Mouse (Mus musculus): ENCODE results near the gene Setd1a.

Setd1a gene

DNA sequence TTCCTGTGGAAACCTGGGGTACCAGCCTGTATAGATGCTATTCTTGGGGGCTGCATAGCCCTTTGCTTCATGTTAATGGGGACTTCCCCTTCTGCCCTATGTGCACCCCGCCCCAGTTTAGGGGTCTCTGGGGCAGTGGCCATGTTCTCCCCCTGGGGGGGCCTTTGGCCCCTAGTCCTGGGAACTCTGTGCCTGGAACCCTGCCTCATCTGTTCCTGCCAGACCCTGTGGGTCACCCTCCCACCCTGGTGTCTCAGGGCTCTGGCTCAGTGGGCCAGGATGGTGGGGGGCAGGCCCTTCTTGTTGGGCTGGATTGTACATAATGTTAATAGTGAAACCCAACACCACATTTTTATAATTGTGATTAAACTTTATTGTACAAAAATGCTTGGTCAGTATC, 23.3 kb downstream of the Setd1a start:
- DNase-seq (ENCODE audit: low read depth, low spot score) = no peak

- peak; percentile 92 for DNase-seq (ENCODE audit: low read depth, low spot score)
Observed at GRCm38 (mm10) chr7:127800435-127801009, 24.1 kb downstream of the Setd1a start, which contains the start of gene Hsd3b7. Gene Hsd3b7 (plus strand): TSS chr7:127800604.

DNA sequence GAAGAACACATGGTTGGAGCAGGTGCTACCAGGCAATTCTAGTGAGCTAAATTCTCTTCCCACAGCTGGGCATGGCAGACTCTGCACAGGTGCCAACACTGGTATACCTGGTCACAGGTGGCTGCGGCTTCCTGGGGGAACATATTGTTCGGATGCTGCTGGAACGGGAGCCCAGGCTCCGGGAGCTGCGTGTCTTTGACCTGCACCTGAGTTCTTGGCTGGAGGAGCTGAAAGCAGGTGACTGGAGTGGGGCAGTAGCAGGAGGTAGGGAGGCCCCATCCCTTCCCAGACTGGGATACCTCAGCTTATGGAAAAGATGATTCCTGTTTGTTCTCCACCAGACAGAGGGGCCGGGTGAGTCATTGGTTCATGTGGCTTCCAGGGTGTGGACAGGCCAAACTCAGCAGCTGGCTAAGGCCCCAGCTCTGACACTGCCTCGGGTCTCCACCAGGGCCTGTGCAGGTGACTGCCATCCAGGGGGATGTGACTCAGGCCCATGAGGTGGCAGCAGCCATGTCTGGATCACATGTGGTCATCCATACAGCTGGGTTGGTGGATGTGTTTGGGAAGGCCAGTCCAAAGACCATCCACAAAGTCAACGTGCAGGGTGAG, 24.6 kb downstream of the Setd1a start:
- DNase-seq (ENCODE audit: low read depth, low spot score) = no peak

DNA sequence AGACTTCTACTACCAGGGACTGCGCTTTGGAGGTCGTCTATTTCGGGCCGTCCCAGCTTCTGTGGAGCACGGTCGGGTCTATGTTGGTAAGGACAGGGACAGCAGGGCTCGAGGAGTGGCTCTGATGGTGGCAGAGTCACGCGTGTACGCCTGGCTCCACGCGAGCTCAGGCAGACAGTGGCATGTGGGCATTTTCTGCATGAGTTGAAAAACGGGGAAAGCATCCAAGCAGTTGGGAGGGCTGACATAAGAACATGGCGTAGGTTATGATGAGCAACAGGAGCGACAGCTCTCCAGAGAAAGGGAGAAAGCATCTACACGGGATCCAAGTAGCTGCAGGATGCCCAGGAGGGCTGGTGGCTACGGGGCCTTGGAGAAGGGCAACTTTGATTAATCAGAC, 25.8 kb downstream of the Setd1a start:
- no peak for DNase-seq (ENCODE audit: low read depth, low spot score)

DNA sequence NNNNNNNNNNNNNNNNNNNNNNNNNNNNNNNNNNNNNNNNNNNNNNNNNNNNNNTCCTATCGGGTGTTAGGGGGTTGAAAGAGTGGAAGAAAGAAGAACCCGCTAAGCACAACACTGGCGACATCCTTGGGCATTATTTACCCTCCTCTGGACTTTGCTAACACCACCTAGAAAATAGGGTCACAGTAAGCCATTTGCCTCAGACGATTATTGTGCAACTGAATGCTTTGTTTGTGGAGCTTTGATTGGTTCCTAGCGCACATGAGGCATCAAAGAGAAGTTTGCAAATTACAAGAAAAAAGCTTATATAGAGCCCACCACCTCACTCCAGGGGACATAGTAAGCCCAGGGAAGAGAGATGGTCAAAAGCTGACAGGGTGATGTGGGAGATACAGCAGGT, 32.4 kb downstream of the Setd1a start:
- DNase-seq (ENCODE audit: low read depth, low spot score) = no peak

GRCm38 (mm10) chr7:127809846-127810245, 33.4 kb downstream of the Setd1a start:
- DNase-seq (ENCODE audit: low read depth, low spot score) = no peak

- DNase-seq (ENCODE audit: low read depth, low spot score) = no peak
Observed at GRCm38 (mm10) chr7:127810650-127811049, 34.2 kb downstream of the Setd1a start.

GRCm38 (mm10) chr7:127811240-127811639, 34.8 kb downstream of the Setd1a start:
- no peak for DNase-seq (ENCODE audit: low read depth, low spot score)

DNA sequence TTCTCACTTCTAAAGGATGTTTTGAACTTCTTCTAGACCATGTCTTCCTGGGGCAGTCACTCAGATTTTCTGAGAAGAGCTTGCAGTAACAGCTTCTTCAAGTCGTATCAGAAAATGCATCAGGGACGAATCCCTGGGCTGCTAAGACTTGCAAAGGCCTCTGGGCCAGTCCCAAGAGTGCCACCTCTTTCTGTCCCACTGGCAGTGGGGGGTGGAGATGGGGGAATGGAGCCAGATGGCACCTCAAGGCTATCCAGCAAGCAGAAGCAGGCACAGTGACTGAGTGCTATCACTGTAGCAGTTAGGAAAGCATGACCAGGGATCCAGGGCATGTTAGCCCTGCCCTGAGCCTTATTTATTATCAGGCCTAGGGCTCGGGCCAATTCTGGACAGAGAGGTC, 35.8 kb downstream of the Setd1a start:
- no peak for DNase-seq (ENCODE audit: low read depth, low spot score)

DNA sequence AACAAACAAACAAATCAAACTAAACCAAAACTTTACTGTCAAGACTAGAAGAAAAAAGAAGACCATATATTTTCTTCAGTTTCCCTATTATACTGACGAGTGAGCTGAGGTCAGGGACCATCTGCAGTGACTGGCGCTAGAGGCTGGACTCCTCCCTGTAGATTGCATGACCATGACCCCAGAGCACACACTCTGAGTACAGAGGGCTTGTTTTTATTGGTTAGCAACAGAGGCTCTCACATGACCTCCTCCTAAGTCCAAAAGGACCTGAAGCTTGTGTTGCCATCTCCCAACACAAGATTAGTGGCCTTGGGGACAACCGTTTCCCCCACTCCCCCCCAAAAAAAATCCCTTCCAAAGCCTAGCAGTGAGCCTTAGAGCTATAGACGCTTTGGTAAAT, 37.4 kb downstream of the Setd1a start:
- no peak for DNase-seq (ENCODE audit: low read depth, low spot score)

- no peak for DNase-seq (ENCODE audit: low read depth, low spot score)
Observed at GRCm38 (mm10) chr7:127814241-127814921, 37.9 kb downstream of the Setd1a start.

DNA sequence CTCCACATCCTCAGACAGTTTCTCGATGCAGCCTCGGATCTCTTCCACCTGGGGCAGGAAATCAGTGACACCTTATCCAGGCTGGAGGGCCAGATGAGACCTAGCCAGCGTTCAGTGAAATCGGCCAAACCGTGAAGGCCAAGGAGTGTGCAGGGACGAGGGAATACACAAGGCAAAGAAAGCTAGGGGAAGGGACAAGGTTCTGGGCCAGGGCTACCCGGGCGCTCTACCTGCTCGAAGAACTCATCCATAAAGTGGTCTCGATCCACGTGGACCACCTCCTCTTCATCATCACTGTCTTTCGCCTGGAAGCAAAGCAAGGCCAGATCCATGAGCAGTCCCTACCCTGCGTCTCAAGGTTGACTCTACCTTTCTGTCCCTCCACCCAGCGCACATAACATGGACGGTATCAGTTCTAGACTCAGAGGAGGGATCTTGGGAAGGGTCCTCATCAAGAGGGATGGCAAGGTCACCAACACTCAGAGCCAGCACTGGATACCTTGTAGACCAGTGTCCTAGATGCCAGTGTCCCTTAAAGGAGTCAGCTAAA, 38.7 kb downstream of the Setd1a start:
- no peak for DNase-seq (ENCODE audit: low read depth, low spot score)

- no peak for DNase-seq (ENCODE audit: low read depth, low spot score)
Observed at GRCm38 (mm10) chr7:127815954-127816821, 39.7 kb downstream of the Setd1a start.

DNA sequence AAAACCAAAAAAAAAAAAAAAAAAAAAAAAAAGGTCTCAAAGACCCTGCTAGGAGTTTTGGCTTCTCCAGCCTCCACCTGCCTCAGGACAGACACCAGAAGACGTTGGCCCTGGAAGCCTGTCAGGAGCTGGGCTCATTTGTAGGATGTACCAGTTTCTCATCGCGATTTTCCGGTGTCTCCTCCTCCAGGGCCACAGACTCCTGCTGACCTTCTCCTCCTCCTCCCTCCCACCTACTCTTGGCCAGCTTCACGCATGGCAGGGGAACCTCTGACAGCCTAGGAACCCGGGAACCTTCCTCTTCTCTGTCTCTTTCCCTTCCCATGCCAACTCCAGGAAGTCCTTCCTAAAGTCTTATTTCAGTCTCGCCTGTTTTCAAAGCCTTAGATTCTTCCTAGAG, 40.6 kb downstream of the Setd1a start:
- no peak for DNase-seq (ENCODE audit: low read depth, low spot score)

GRCm38 (mm10) chr7:127817776-127818175, 41.3 kb downstream of the Setd1a start:
- DNase-seq (ENCODE audit: low read depth, low spot score) = no peak

- no peak for DNase-seq (ENCODE audit: low read depth, low spot score)
Observed at GRCm38 (mm10) chr7:127820836-127821509, 44.5 kb downstream of the Setd1a start.

DNA sequence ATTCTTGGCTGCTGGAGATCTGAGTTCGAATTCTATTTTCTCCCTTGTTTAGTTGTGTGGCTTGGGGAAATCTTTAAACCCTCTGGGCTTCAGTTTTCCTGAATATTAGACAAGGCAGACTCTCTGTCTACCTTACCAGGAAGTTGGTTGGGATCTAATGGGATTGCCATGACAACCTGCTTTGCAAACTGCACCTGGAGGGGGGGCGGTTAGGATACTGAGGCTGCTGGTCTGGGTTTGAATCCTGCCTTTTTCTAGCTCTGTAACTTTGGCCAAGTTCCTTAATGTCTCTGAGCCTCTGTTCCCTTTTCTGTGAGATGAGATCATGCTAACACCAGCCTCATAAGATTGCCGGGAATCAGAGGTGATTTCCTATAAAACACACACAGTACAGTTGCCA, 46.0 kb downstream of the Setd1a start:
- no peak for DNase-seq (ENCODE audit: low read depth, low spot score)

DNA sequence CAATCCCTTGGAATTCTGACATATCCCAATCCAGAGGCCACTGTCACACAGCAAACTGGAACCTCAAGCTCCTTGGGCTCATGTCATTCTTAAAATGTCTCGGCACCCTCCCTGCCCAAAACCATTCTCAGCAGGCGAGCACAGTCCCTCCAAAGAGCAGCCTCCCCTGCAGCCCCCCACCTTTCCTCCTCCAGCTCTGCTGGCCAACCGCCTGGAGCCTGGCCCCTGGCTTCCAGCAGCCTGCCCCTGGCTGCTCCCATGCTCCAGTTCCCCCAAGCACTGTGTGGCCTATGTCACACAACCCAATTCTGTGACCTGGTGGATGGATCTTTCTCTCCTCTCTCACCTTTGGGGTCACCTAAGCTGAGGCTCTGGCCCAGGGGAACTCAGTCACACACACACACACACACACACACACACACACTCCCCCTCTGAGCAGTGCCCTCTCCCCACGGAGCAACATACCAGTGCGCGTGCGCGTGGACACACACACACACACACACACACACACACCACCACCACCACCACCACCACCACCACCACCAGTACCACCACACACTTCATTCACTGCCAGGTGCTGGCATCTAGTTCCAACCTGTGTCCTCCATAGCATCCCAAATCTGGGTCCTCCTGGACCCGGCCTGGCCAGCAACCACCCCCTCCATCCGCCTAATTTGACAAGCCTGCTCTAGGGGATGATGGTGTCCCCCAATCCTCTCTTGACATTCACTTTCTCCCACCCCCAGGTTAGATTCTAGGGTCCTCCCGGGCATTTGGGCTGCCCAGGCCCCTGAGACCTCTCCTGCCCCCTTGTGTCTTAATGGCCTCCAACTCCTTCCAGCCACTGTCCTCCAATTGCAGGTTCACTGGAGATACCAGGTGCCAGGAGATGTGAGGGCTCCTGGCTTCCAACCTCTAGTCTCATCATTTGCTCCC, 47.0 kb downstream of the Setd1a start:
- DNase-seq (ENCODE audit: low read depth, low spot score) = no peak

DNA sequence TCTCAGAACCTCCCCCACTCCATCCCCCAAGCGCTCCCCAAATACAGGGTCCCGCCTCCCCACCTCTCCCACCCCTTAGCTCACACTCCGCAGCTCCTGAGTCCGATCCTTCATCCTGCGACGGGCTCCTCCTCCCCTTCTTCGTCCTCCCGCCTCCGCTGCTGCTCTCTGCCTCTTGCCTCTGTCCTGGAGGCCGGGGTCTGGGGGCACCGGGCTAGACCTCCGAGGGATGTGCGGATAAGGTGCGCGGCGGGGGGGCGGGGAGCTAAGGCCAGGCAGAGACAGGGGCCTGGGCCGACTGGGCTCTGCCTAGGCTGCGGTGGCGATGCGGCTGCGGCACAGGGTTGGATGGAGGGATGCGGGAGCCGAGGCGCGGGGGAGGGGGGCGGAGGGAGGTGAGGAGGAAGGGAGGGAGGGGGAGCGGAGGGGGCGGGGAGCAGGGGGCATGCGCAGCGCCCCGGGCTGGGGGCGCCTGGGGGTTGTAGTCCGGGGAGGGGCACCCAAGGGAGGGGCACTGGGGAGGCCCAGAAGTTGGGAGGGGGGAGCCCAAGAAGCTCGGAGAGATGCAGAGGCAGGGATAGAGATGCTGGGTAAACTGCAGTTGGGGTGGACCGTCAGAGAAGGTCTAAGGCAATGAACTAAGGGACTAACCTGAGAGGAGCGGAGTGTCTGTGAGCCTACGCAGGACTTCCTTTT, 47.9 kb downstream of the Setd1a start, which contains the start of the genes Stx4a and Stx1b:
TSS of gene Stx4a (plus strand) at position 119 of the 696 bp plus-strand sequence.
TSS of gene Stx1b (minus strand) at position 374 of the 696 bp plus-strand sequence.
- DNase-seq (ENCODE audit: low read depth, low spot score) = peak; percentile 60

All from mesoderm, embryonic 11.5 days (tissue).